ENCODE assay signal across 10 mouse cellular contexts in the genomic region with DNA sequence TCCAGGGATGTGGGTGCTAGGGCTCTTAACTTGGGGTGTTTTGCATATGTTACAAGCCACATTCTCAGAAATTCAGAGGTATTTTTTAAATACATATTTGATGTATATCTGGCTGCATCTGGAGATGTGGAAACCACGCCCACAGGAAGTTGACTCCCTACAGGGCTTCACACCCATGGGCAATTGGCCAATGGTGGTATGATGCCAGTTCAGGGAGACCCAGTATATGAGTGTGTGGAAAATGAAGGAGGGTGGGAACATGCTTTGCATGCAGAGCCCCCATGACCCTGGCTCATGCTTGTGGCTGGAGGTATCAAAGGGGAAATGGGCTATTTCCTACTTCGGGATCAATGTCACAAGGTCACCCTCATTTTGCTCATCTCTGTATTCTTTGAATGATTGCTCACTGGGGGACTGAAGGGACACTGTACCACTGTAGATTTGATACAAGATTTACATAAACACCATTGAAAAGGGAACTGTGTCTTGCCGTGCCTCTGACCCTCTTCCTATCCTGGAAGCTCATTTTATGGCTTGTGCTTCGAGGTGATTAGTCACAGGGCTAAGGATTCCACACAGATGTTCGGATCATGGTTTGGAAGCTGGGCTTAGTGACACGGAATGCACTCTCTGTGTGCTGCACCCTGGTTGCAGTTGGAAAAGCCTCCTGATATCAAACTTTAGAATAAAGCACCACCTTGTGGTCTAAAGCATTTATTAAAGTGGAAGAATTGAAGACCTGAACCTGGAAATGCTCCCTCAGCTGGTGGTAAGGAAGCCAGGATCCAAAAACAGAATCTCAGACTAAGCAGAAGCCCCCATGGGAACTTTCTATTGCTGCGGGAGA. TPM values are rescaled to one million over a fixed set of nuclear protein-coding genes. Genes with fewer than 3 reads are reported as not detected.
A peak's percentile ranks its signal among the peaks of the same experiment; 100 is the strongest.
DNase-seq lines count a peak whose midpoint lies in the region; ATAC-seq and TF ChIP-seq lines count a peak whose summit lies in the region.
"Had no signal": no experiment of that assay in that cellular context is flagged by ENCODE, and none has a peak within 500 bp of the region (broad histone marks: within the 10 kb centered on the region; RNA-seq: fewer than 3 reads in every experiment).

No protein-coding gene starts in this region.

- no peak overlapping the region for H3K27ac ChIP-seq in midbrain, embryonic 11.5 days (ENCODE audit: low read depth, low read length)
- no peak overlapping the region for H3K27ac ChIP-seq in midbrain, embryonic 15.5 days
- no peak overlapping the region for H3K27ac ChIP-seq in kidney, embryonic 14.5 days (ENCODE audit: low read depth, low read length)
- no peak overlapping the region for H3K27ac ChIP-seq in limb, embryonic 14.5 days (replicated peaks; ENCODE audit: low read depth, low read length)
- H3K27ac ChIP-seq: embryonic facial prominence, embryonic 12.5 days; neural tube, embryonic 12.5 days had no signal

- 44% methylated on average over 7 of the region's 7 CpGs for WGBS in midbrain, embryonic 11.5 days
- WGBS in midbrain, embryonic 15.5 days, result 39% methylated on average over 7 of the region's 7 CpGs
- 38% methylated on average over 7 of the region's 7 CpGs for WGBS in kidney, embryonic 14.5 days
- WGBS in limb, embryonic 14.5 days, result 44% methylated on average over 7 of the region's 7 CpGs

- no peak overlapping the region for H3K4me3 ChIP-seq in midbrain, embryonic 11.5 days (ENCODE audit: low read depth, low read length)
- no peak overlapping the region for H3K4me3 ChIP-seq in midbrain, embryonic 15.5 days
- no peak overlapping the region for H3K4me3 ChIP-seq in kidney, embryonic 14.5 days (ENCODE audit: low read length)
- no peak overlapping the region for H3K4me3 ChIP-seq in limb, embryonic 14.5 days (replicated peaks; ENCODE audit: low read length)
- H3K4me3 ChIP-seq: embryonic facial prominence, embryonic 12.5 days; neural tube, embryonic 12.5 days had no signal

- ATAC-seq in midbrain, embryonic 11.5 days (ENCODE audit: low FRiP score), result no peak
- ATAC-seq in midbrain, embryonic 15.5 days (replicated peaks), result no peak; the same call in 1 of the 2 replicates
- peak; percentile 60; the same call in 1 of the 2 replicates for ATAC-seq in kidney, embryonic 14.5 days (ENCODE audit: low FRiP score, low TSS enrichment)
- ATAC-seq in limb, embryonic 14.5 days (ENCODE audit: low FRiP score, low read depth), result peak; percentile 65

- peak; percentile 90 for DNase-seq in midbrain, embryonic 11.5 days (ENCODE audit: low spot score, missing footprints)
- DNase-seq in brain, adult 2 months (ENCODE audit: low read depth, low spot score), result peak; percentile 80
- DNase-seq in gastrocnemius, postnatal 14 days, result peak; percentile 11
- peak; percentile 84 for DNase-seq in limb, embryonic 14.5 days (ENCODE audit: low spot score)
- DNase-seq in right cerebral cortex, adult 2 months (ENCODE audit: low spot score in 2 of 2), result peak; percentile 33 to 43
- DNase-seq in spleen, postnatal 14 days (ENCODE audit: low spot score in 2 of 2), result no peak

- no peak for TF ChIP-seq POLR2A in limb, embryonic 14.5 days (IDR thresholded peaks at IDR 0.05; ENCODE audit: borderline replicate concordance, extremely low read depth, insufficient read depth, insufficient read length)

- intact Hi-C loops in gastrocnemius, postnatal 14 days (cut with DNase I; ENCODE audit: low total_unique reads), result loop anchor here (5.0 to 10.0 kb wide), 2 partner anchors 532 to 600 kb away; no protein-coding TSS in a partner anchor

- no peak overlapping the region for H3K4me2 ChIP-seq in midbrain, embryonic 11.5 days
- no peak overlapping the region; the same call in 1 of the 2 replicates for H3K4me2 ChIP-seq in midbrain, embryonic 15.5 days
- no peak overlapping the region for H3K4me2 ChIP-seq in kidney, embryonic 14.5 days (replicated peaks; ENCODE audit: low read depth, low read length)
- H3K4me2 ChIP-seq in limb, embryonic 14.5 days (replicated peaks; ENCODE audit: low read depth, low read length, severe bottlenecking), result no peak overlapping the region
- H3K4me2 ChIP-seq: embryonic facial prominence, embryonic 12.5 days; neural tube, embryonic 12.5 days had no signal

- peaks cover 6% of the 10 kb centered on the region; the same call in 1 of the 2 replicates for H3K4me1 ChIP-seq in midbrain, embryonic 11.5 days (ENCODE audit: control insufficient read depth, insufficient read depth, low read length)
- H3K4me1 ChIP-seq in midbrain, embryonic 15.5 days, result no peaks in the 10 kb centered on the region
- H3K4me1 ChIP-seq in kidney, embryonic 14.5 days (ENCODE audit: control insufficient read depth, insufficient read depth, low read length), result no peaks in the 10 kb centered on the region
- peaks cover 5% of the 10 kb centered on the region; the same call in 1 of the 2 replicates for H3K4me1 ChIP-seq in limb, embryonic 14.5 days (ENCODE audit: control insufficient read depth, insufficient read depth, low read length)
- H3K4me1 ChIP-seq: embryonic facial prominence, embryonic 12.5 days; neural tube, embryonic 12.5 days had no signal

- no peak overlapping the region for H3K9ac ChIP-seq in midbrain, embryonic 11.5 days (ENCODE audit: low read length)
- H3K9ac ChIP-seq in midbrain, embryonic 15.5 days, result no peak overlapping the region
- no peak overlapping the region for H3K9ac ChIP-seq in kidney, embryonic 14.5 days (ENCODE audit: low read depth, low read length)
- no peak overlapping the region for H3K9ac ChIP-seq in limb, embryonic 14.5 days (ENCODE audit: low read depth, low read length, severe bottlenecking)
- H3K9ac ChIP-seq: embryonic facial prominence, embryonic 12.5 days; neural tube, embryonic 12.5 days had no signal

- H3K36me3 ChIP-seq in midbrain, embryonic 11.5 days (ENCODE audit: control insufficient read depth, insufficient read depth, low read length), result no peaks in the 10 kb centered on the region
- no peaks in the 10 kb centered on the region for H3K36me3 ChIP-seq in midbrain, embryonic 15.5 days (replicated peaks)
- no peaks in the 10 kb centered on the region for H3K36me3 ChIP-seq in kidney, embryonic 14.5 days (ENCODE audit: control insufficient read depth, insufficient read depth, low read length)
- H3K36me3 ChIP-seq in limb, embryonic 14.5 days (ENCODE audit: control insufficient read depth, insufficient read depth, low read length), result no peaks in the 10 kb centered on the region
- H3K36me3 ChIP-seq: embryonic facial prominence, embryonic 12.5 days; neural tube, embryonic 12.5 days had no signal

- H3K9me3 ChIP-seq in midbrain, embryonic 11.5 days (ENCODE audit: control insufficient read depth, low read length), result no peaks in the 10 kb centered on the region
- no peaks in the 10 kb centered on the region for H3K9me3 ChIP-seq in midbrain, embryonic 15.5 days
- no peaks in the 10 kb centered on the region for H3K9me3 ChIP-seq in kidney, embryonic 14.5 days (ENCODE audit: control insufficient read depth, low read length)
- peaks cover 7% of the 10 kb centered on the region for H3K9me3 ChIP-seq in limb, embryonic 14.5 days (ENCODE audit: control insufficient read depth, low read length)
- H3K9me3 ChIP-seq: embryonic facial prominence, embryonic 12.5 days; neural tube, embryonic 12.5 days had no signal

- H3K27me3 ChIP-seq in midbrain, embryonic 11.5 days (ENCODE audit: control insufficient read depth, insufficient read depth, low read length), result no peaks in the 10 kb centered on the region
- no peaks in the 10 kb centered on the region for H3K27me3 ChIP-seq in midbrain, embryonic 15.5 days (replicated peaks)
- H3K27me3 ChIP-seq in kidney, embryonic 14.5 days (ENCODE audit: control insufficient read depth, insufficient read depth, low read length), result no peaks in the 10 kb centered on the region
- no peaks in the 10 kb centered on the region for H3K27me3 ChIP-seq in limb, embryonic 14.5 days (ENCODE audit: control insufficient read depth, insufficient read depth, low read length)
- H3K27me3 ChIP-seq: embryonic facial prominence, embryonic 12.5 days; neural tube, embryonic 12.5 days had no signal

RNA-seq across cellular contexts. Expression of a gene that starts 56.8 kb away (rescaled TPM):
- 1.9 and 2.2 TPM in 2 replicates for polyA plus RNA-seq in midbrain, embryonic 11.5 days (2014; fragmentation: Nextera tagmentation; extraction: Ambion mirVana)
- 2.3 and 2.7 TPM in 2 replicates for polyA plus RNA-seq in midbrain, embryonic 15.5 days (2015; fragmentation: Nextera tagmentation; extraction: Ambion mirVana)
- total RNA-seq in gastrocnemius, postnatal 14 days (2021), result 1 to 10 TPM; 1.2 to 1.6 TPM
- 2.0 and 2.1 TPM in 2 replicates for polyA plus RNA-seq in kidney, embryonic 14.5 days (2014; fragmentation: Nextera tagmentation; extraction: Ambion mirVana)
- 2.4 and 2.8 TPM in 2 replicates for polyA plus RNA-seq in limb, embryonic 14.5 days (2012; rRNA removed)
- 3.7 and 4.0 TPM in 2 replicates for polyA plus RNA-seq in limb, embryonic 14.5 days (2014; fragmentation: Nextera tagmentation; extraction: Ambion mirVana)

Comparison
In these comparisons a context has a peak if more than half of its experiments do, and no peak if none do; other contexts are left out.
1. ATAC-seq: peak in kidney, embryonic 14.5 days (single experiment) and limb, embryonic 14.5 days (single experiment); none in midbrain, embryonic 11.5 days (single experiment) and midbrain, embryonic 15.5 days (single experiment).
2. DNase-seq: peak in midbrain, embryonic 11.5 days (single experiment), brain, adult 2 months (single experiment), gastrocnemius, postnatal 14 days (single experiment), limb, embryonic 14.5 days (single experiment) and right cerebral cortex, adult 2 months (2 of 2); none in spleen, postnatal 14 days (0 of 2).